Mouse (Mus musculus) left cerebral cortex, adult 8-10 months (tissue): ENCODE measurements at regions not wholly inside any gene's neighbourhood (a gene's known extent, or its start where the extent isn't known, plus 50 kb on each side); places are given as distances from the start of the nearest gene placed in this dataset.
A peak's percentile ranks its signal among the peaks of the same experiment; 100 is the strongest.

Experiments used
- DNase-seq, 2 experiments: peaks; one replicate each; pipeline ENCODE4 v3.0.0; 2022; ENCODE audit warnings: low spot score in 2 of 2

DNA sequence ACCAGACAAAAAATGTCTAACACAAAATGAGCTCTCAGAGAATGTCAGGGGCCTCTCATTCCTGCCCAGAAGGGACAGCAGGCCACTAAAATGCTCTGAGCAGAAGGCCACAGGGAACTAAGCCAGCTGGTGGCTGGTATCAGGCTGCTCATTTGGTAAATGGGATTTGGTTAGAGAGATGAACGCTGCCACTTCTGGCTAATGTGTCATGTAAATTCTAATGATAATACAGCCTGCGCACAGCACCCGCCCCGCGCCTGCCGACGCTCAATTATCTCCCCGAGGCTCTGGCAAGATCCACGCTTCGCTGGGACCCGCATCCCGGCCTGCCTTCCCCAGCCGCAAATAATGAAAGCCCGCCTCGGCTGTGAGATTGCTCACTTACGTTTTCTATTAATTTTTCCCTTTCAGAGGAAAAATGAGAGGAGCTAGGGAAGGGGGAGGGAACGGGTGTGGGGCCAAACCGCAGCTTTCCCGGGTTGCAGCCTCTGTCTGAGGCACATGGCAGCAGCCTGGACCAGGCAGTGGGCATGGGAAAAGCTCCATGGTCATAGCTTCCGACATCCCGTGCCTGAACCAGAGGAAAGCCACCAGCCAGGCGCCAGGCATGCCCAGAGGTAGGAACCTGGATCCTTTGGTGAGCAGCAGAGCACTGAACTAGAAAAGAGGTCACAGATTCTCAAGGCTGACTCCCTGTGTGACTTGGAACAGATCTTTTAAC is 92.2 kb upstream of the Csf3r start:
- no peak for DNase-seq

- peak in 1 of 2 experiments; percentile 31 for DNase-seq
These were observed 88.0 kb upstream of the Csf3r start for GRCm38 (mm10) chr4:125936357-125936756.

GRCm38 (mm10) chr4:125938186-125938585 is 86.2 kb upstream of the Csf3r start:
- no peak for DNase-seq

DNA sequence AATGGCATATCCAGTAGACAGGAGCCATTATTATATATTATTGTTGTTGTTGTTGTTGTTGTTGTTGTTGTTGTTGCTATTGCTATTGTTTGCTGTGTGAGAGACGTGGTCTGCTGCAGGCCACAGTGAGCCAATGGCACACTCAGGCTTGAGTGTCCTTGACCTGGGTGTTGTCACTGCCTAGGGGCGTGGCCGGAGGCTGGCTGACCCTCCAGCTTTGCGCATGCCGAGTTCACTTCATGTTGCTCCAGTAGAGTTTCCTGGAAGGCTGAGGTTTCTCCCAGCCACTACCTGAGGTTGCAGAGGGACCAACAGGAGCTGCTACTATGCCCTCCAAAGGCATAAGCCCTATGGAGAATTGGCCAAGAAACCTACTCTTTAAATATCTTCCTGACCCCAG is 83.1 kb upstream of the Csf3r start:
- no peak for DNase-seq

DNA sequence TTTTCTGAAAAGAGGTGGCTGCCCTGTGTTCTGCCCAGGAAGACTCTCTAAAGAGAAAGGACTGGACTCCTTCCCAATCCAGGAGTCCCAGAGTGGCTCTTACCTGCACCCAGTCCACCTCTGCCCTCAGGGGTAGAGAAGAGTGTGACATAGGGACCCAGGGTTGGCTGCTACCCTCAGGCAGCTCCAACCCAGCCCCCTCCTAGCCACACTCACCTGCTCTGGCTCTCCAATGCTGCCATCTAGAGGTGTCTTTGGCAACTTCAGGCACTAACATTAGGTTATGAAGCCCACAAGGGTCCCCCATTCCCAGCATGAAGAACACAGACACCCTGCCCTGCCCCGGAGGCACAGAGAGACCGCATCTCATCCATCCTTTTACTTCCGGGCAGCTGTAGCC is 82.4 kb upstream of the Csf3r start:
- DNase-seq, result peak; percentile 16 to 31

DNA sequence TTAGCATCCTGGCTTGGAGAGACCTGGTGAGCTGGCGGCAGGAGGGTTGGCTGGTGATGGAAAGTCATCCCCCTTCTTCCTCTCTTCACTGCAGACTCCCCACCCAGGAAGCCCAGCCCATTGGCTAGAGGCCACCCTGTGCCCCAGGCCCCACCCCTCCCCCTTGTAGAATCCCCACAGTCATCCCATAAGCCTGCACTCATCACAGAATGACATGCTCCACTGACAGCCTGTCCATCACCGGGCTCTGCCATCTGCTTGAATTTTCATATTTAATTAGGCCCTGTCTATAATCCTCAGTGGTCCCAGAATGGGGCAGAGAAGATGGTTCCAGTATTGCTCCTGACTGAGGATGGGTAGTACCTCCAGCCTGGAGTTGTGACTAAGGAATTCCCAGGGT is 79.3 kb upstream of the Csf3r start:
- DNase-seq, result no peak

DNA sequence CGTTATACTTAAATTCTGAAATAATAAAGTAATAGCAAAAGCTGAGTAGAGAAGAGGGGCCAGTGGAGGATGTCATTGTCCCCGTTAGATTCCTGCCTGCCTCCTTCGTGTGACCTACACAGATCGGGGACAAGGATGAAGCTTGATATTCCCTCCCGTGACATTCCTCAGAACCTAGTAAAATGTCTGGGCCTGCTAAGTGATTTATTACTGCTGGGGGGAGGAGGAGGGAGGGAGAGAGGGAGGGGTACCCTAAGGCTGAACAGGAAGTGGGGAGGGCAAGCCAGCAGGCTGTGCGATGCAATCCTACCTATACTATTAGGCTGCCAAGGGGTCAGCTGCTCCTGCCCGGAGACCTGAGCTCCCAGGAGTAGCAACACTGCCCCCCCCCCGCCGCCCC is 64.9 kb upstream of the Csf3r start:
- DNase-seq, result no peak

GRCm38 (mm10) chr4:125960704-125961279 is 63.6 kb upstream of the Csf3r start:
- no peak for DNase-seq

GRCm38 (mm10) chr4:125962677-125963076 is 61.7 kb upstream of the Csf3r start:
- DNase-seq, result peak; percentile 18 to 67
